Mouse (Mus musculus): Measurements from ENCODE around the gene Cftr.

Gene Cftr

DNA sequence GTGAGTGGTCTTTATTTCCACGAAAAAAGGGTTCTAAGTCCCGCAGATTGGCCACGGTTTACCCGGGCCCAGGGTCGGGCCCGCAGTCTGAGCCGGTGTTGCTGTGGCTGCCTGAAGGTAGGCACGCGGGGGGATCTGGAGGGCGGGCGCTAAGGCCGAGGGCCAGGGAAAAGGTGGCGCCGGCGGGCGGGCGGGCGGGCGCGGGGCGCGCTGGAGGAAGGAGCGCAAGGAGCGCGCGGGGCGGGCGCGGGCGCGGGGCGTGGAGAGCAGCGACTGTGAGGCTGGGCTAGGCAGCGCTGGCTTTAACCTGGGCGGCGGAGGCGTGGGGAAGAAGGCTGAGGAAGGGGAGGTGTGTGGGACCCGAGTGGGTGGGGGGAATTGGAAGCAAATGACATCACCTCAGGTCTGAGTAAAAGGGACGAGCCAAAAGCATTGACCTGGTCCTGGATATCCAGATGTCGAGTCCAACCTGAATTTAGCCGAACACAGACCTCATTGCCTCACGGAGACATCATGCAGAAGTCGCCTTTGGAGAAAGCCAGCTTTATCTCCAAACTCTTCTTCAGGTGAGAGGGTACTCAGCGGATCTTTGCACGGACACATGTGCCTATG is at the start of gene Cftr:
Cftr (plus strand) TSS at position 377 of the 612 bp plus-strand sequence.
- peak; percentile 23 for DNase-seq (ENCODE audit: low read depth, low spot score)

DNA sequence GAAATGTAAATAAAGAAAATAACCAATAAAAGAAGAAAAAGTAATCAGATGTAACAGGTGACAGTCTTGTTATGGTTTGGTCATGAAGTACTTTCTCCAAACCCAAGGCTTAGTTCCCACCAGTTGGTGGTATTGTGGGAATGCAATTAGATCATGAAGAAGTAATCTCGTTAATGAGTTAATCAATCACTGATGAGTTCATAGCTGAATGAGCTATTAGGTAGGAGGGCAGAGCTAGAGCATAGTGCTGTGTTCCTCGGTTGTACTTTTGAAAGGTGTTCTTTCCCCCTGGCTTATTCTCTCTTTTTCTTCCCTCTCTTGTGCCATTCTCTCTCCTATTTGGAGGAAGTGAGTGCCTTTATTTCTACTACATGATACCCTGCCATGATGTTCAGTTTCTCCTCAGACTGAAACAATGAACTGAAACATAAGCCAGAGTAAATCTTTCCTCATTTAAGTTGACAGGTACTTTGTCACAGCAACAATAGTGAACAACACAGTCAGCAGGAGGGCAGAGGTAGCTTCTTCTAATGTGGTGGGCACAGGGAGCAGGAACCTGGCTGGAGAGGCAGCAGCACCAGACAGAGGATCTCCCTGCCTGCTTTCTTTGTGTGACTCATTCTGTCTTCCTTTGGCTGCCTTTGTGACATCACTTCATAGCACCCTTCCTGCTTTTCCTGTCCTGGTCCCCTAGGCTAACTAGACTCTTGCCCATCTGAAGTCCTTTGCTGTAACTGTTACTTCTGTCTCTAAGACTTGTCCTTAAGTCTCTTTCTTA is 43.1 kb upstream of the Cftr start:
- DNase-seq (ENCODE audit: low read depth, low spot score): no peak

DNA sequence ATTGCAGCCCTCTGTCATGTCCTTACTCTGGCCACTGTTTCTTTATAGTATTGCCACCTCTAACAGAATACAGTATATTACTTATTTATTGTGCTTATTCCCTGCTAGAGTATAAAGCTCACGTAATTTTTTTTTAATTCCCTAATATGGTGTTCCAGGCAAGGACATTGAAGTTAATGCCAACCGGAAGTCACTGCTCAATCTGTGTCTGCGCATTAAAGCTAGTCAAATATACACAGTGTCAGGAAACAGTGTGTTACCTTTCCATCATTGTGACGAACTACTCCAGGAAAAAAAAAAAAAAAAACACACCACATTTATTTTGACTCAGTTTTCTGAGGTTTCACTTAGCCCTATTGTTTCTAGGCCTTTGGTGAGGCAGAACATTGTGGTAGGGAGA is 42.4 kb upstream of the Cftr start:
- DNase-seq (ENCODE audit: low read depth, low spot score): no peak

DNA sequence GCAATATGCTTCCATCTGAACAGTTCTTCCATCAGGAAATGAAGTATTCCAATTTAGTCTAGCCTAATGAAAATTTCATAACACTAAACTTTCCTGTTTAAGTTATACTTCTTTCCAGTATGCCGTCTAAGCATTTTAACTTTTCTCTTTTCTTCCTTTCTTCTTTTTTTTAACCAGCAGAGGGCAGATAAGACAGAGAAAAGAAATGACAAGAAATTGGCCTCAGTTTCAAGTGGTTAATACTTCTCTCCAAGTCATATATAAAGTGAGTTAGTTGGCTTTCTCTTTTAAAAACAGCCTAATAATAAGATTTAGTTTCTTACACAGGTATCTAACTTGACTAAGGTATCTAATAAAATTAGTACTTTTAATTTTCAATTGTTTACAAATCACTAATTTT is 35.2 kb upstream of the Cftr start:
- DNase-seq (ENCODE audit: low read depth, low spot score): no peak

DNA sequence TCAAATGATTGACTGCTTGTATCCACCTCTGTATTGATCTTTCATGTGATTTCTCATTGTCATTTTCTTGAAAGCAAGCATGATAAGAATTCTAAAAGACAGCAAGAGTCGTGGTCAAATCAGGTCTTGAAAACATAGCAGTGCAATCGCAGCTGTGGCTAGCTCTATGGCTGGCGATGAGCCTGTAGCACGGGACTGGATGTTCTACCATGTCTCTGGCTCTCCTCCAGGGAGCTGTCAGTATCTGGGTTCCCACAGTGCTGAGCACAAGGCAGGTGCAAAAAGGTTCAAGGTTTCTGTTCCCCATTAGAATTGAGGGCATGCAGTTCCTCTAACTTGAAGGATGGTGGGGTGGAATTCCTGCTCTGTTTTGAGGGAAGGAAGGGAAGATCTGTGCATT is 17.5 kb upstream of the Cftr start:
- no peak for DNase-seq (ENCODE audit: low read depth, low spot score)

DNA sequence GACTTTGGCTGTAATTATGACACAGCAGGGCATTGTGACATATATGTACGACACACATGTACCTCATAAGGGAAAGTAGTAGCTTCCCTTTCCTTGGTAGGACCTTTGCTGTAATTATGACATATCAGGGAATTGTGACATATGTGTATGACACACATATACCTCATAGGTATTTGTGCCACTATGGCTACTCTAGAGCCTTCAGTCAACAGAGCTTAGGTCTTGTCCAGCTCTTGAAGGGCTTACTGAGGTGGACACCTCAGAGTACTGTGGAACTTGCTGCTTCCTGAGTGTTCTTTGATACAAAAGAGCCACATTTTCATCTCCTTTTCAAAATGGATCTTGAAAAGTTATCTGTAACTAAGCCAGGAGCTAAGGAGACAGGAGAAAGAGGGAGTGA is 869 bp upstream of the Cftr start:
- no peak for DNase-seq (ENCODE audit: low read depth, low spot score)

DNA sequence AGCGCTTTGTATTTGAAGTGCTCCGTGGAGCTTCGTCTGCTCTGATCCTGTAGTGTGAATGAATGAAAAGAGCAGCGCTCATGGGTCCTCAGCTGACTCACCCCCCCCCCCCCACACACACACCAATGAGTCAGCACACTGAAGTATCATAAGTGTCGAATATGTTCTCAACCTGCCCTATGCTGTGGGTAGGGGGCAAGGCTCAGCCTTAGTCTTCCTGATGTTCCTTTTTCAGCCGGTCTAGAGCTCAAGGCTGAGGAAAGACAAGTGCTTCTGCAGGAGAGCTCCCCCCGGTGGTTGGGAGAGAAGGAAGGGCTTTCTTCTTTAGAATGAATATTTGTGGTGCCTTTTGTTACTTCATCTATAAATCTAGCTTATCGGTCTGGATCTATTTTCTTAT is 1.1 kb downstream of the Cftr start:
- peak; percentile 12 for DNase-seq (ENCODE audit: low read depth, low spot score)

DNA sequence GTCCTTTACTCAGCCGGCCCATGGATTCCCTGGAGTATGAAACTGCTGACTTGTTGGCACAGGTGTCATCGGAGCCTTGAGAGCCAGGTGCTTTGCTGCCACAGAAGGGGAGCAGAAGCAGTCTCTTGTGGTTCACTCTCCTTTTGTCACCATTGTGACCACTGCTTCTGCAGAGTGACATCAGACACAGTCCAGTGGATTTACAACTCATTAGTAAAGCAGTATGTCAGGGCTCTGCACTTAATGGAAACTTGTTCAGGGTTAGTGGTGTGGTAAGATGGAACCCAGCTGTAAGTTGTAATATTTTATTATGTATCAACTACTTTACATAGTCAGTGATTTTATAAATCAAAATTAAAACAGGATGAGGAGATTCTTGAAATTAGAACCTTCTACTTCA is 7.0 kb downstream of the Cftr start:
- DNase-seq (ENCODE audit: low read depth, low spot score): no peak

DNA sequence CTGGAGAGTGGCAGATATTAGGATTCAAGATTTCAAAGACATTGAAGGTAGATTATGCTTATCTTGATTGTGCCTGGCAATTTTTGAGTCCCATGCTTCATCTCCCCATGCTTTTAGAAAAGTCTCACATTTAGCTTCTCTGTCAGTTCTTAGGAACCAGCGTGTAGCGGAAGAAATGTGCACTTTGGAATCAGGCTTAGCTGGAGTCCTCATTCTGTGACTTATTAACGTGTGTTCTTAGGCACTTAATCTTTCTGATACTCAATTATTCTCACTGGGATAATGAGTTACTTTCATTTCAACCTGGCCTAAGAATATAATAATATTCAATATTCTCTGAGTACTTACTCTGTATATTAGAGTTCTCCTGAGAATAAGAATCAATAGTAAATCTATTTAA is 10.2 kb downstream of the Cftr start:
- no peak for DNase-seq (ENCODE audit: low read depth, low spot score)

DNA sequence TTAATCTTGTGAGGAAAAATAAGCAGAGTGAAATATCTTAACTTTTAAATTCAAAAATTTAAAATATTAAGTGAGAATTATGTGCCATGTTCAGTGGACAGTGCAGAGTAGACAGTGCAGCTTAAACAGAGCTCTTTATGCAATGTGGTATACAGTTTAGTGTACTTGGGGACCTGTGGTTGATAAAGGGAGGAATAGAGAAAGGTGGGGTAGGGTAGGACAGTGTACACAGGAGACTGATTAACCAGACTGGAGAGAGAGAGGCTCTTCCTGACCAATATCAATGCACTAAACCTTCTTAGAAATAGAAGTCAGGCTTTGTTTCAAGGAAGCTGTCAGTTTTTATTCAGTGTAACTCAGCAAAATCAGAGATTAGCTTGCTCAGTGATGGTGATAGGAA is 12.4 kb downstream of the Cftr start:
- no peak for DNase-seq (ENCODE audit: low read depth, low spot score)

DNA sequence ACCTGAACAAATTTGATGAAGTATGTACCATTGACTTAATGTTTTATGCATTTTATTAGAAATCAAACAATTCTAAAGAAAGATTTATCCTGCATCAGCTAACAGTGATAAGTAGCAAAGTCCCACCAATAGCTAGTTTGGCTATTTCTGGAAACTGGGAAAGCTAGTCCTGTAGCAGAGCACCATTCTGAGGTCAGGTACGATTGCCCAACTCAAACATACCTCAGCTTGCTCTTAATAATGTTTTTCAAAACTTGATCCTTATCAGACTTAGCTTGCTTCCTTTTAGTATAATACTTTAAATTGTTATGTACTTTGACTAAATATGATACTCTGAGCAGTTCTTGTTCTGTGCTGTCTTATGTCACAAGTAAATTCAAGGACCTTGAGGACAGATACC is 50.2 kb downstream of the Cftr start:
- no peak for DNase-seq (ENCODE audit: low read depth, low spot score)

DNA sequence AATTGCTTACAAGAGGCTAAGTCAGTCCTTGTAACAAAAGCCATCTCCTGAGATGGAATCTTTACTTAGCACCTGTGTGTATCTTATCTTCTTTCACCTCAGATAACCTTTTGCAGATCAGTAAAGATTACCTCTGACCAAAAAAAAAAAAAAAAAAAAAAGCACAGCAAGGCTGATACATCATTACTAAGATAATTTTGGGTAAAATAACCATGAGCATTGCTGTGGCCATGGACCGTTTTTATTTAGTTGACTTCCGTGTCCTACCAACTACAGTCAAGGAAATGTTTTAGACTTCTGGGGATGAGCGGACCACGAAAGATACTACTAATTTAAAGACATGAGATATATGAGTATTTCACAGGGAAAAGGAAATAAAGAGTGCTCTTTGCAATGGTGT is 52.7 kb downstream of the Cftr start:
- DNase-seq (ENCODE audit: low read depth, low spot score): no peak

DNA sequence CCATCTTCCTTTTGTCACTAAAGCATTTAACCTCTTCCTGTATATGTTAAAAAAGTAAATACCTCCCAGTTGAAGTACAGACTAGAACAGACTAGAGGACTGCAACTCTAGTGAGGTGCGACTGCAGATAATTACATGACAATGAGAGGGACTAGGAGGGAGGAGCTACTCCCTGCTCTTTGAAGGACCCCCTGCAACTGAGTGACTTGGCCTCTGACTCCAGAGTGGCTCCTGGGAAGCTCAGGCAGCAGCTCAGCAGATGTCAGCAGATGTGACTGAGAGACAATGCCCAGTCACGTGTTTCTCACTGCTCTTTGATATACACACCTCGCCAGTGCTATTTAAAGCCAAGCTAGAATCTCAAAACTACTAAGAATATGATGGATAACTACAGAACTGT is 54.7 kb downstream of the Cftr start:
- DNase-seq (ENCODE audit: low read depth, low spot score): no peak

DNA sequence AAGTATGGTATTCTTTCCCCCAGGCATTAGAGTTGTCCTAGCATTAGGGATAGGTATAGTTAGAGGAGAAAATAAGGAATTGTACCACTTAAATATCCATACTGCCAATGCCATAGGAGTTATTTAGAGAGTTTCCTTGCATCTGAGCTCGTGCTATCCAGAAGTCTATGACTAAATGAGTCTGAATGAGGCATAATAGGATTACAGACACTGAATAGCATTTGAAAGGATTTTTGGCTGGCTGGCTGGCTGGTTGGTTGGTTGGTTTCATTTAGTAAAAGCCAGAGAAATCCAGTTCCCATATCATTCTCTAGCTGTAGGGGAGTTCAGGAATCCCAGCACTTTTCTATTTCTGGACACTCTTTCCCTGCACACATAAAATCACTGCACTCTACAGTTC is 76.0 kb downstream of the Cftr start:
- DNase-seq (ENCODE audit: low read depth, low spot score): no peak

DNA sequence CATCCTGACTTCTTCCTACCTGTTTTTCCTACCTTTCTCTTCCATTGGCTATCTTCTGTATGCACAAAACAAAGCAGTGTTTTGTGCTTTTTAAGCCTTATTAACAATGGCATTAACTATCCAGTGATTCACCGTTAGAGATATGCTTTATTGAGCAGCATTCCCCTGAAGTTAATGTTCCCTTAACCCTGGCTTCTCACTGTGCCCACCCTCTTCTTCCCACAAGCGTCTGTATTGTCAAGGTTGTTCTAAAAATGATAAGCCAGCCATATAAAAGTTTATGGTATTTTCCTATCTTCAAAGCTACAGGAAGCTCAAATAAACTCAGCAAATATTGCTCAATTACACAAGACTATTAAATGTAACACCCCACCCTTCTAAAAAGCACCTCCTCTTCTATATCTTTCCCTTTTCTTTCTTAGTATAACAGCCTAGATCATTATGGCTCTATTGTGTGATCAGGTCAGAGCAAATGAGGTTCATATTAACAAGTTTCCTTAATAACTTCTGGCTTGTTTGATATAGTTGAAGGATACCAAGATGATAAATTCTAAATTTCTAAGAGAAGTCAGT is 77.5 kb downstream of the Cftr start:
- DNase-seq (ENCODE audit: low read depth, low spot score): no peak

DNA sequence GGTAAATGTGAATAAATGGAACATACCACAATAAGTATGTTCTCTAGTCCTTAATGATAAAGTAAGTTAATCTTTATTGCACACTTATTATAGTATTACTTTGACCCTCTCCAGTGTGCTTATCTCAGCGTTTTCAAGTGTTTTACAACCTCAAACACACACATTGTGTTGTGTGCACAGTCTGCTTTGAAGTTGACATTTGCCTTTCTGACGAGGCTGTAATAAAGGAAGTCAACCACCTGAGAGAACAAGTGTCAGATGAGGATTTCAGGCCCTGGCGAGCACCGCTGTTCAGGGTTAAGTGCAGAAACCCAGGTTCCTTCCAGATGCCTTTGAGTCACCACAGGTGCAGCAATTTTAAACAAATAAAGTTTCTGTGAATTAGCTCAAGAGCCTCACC is 78.0 kb downstream of the Cftr start:
- no peak for DNase-seq (ENCODE audit: low read depth, low spot score)

DNA sequence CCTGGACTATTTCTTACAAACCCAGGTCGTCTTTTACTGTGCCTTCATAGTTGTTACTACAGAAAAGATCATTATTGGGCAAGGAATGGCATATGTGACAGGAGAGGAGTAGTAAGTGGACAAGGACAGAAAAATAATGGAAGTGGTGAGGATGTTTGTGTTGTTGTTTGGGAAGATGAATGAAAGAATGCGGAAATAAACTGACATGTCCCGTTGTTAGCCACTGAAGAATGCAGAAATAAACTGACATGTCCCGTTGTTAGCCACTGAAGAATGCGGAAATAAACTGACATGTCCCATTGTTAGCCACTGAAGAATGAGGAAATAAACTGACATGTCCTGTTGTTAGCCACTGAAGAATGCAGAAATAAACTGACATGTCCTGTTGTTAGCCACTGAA is 84.1 kb downstream of the Cftr start:
- DNase-seq (ENCODE audit: low read depth, low spot score): peak; percentile 52

DNA sequence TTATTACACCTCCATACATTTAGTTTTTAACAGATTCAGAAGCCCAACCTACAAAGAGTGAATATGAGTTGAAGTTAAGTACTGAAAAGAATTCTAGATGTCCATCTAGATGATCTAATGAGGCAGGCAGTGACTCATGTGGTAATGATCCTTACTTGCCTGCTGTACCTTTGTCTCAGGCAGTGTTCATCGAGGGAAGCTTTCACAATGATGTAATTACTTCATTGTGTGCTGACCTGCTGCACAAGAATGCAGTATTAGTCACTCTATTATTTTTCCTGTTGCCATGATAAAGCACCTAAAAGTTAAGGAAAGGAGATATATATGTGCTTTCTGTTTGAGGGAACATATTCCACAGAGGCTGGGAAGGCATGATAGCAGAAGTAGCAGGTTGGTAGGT is 100.5 kb downstream of the Cftr start:
- DNase-seq (ENCODE audit: low read depth, low spot score): no peak

DNA sequence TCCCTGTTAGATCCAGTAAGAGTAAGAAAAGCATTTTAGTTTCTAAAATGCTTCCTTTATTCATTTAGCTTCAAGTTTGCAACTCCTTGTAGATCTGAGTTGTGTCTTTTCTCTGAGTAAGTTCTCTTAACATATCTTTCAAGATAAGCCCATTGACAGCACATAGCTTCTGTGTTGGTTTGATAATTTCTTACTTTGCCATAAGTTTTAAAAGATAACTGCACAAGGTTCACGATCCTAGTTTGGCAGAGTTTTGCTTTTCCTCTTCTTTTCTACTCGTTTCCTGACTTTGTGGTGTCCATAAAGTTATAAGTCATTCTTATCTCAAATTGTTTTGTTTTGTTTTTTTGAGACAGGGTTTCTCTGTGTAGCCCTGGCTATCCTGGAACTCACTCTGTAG is 130.3 kb downstream of the Cftr start:
- no peak for DNase-seq (ENCODE audit: low read depth, low spot score)

DNA sequence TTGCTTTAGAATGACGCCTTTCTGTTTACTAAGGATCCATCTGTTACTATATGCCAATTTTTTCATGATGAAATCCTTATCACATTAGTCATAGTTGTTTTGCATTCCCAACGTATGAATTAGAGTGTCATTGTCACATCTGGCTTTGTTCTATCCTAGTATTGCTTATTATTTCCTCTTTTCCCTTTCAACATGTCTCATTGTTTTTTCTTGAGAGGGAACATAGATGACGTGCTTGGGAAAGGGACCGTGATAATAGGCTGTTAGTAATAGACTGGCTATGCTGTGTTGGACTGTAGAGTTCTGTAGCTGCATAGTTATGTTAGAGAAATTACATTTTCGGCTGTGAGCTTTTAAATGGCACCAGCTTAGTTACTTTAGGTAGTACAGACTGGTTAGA is 131.6 kb downstream of the Cftr start:
- DNase-seq (ENCODE audit: low read depth, low spot score): no peak

DNA sequence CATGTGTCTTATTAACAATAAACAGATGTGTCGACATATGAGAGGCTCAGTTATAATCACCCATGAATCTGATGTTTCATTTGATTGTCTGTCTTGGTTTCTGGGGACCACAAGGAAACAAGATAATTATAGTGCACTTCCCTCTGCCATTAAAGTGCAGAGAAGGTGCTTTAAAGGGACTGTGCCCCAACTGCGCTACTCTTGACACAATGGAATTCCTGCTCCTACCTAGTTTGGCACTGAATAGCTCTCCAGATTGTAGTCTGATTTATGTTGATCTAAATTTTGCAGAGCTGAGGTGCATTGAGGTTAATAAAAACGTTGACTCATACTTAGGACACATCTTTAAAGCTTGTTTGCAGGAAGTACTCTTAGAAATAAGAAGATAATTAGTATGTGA is 132.7 kb downstream of the Cftr start:
- DNase-seq (ENCODE audit: low read depth, low spot score): no peak

DNA sequence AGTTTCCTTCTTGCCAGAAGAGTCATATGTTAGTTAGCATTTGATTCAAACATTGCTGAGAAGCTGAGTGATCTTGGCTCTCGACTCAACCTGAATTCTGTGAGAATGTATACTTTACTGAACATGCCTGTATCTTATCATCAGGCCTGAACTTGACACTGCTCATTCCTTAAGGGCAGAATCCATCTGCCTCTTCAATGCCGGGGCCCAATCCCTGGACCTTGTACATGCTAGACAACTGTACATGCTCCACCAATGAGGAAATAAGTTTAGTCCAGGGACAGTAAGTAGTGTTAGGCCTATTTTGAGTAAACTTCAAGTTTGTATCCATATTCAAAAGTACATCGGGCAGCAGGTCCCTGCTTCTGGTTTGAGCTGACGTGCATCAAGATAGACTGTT is 134.6 kb downstream of the Cftr start:
- DNase-seq (ENCODE audit: low read depth, low spot score): no peak

DNA sequence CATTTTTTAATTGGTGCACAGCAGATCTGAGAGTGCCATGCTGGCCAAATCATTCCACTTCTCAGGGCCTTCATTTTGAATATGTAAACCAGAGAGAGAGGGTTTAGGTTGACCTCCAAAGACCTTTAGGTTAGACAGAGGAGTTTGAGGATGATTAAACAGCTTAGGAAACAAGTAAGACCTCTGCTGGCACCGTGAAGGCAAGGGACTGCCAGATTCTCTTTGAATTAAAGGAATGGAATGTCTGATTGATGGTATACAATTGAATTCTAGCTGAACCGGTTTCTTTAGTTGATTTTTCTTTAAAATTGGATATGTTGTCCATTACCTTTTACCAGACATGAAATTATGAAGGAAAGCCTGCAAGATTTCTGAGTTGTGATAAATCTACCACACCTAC is 140.5 kb downstream of the Cftr start:
- DNase-seq (ENCODE audit: low read depth, low spot score): no peak
